Mouse (Mus musculus) monocyte, adult 2 months (primary cell): ENCODE results near the gene Camk2n1.

ENCODE experiments used
- DNase-seq, 2 experiments: peaks; one replicate each; pipeline ENCODE4 v3.0.0; 2022; ENCODE audit warnings: low spot score in 2 of 2, low read depth in 1 of 2

Gene Camk2n1

DNA sequence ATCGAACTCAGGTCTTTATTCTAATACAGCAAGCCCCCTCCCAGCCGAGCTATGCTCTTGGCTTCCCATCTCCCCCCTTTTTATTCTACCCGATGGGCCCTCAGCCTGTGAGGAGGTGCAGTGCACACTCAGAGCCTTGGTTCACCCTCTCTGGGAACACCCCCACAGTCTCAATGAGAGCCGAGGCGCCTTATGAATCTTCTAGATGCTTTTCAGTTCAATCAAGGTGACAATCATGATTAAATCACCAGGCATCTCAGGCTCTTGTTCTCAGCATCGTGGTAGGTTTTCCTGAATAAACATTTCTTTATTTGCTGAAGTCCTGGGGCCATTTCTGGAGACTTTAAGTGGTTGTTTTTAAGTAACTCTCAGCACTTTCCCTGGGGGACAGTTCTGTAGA is 53.8 kb downstream of the Camk2n1 start:
- DNase-seq: no peak
